In the genomic region with DNA sequence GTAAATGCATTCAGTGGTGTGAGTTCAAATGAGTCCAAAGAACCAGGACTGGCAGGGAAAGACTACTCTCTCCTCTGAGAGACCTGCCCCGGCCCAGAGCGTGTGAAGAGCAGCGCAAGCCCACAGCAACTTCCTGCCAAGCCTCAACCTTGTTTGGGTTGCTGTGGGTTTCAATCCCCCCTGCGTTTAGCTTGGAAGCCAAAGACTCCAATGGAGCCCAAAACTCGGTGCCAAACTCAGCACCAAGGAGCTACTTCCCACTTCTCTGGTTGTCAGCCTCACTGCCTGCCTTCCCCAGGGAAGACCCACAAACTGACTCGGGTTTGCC, we compare ENCODE assay signal across 10 mouse cellular contexts.
DNase-seq lines count a peak whose midpoint lies in the region; ATAC-seq lines count a peak whose summit lies in the region.
"Had no signal": no experiment of that assay in that cellular context is flagged by ENCODE, and none has a peak within 500 bp of the region (broad histone marks: within the 10 kb centered on the region; RNA-seq: fewer than 3 reads in every experiment).

No protein-coding gene starts in this region.

- H3K4me2 ChIP-seq in lung, embryonic 15.5 days, result peak overlapping the region; percentile 11; the same call in 1 of the 2 replicates
- peak overlapping the region; percentile 18; the same call in 1 of the 2 replicates for H3K4me2 ChIP-seq in forebrain, embryonic 13.5 days
- H3K4me2 ChIP-seq in hindbrain, embryonic 13.5 days, result no peak overlapping the region
- no peak overlapping the region for H3K4me2 ChIP-seq in midbrain, embryonic 15.5 days
- H3K4me2 ChIP-seq in liver, embryonic 12.5 days, result no peak overlapping the region

- peak overlapping the region; percentile 71 for H3K27ac ChIP-seq in lung, embryonic 15.5 days
- peak overlapping the region; percentile 91 for H3K27ac ChIP-seq in forebrain, embryonic 13.5 days
- peak overlapping the region; percentile 76 for H3K27ac ChIP-seq in hindbrain, embryonic 13.5 days
- H3K27ac ChIP-seq in midbrain, embryonic 15.5 days, result peak overlapping the region; percentile 66
- no peak overlapping the region for H3K27ac ChIP-seq in liver, embryonic 12.5 days
- H3K27ac ChIP-seq: liver, embryonic 14.5 days had no signal

- 53% methylated on average over 6 of the region's 6 CpGs for WGBS in lung, embryonic 15.5 days
- 42% methylated on average over 6 of the region's 6 CpGs for WGBS in forebrain, embryonic 13.5 days
- WGBS in hindbrain, embryonic 13.5 days, result 50% methylated on average over 6 of the region's 6 CpGs
- WGBS in midbrain, embryonic 15.5 days, result 38% methylated on average over 6 of the region's 6 CpGs
- WGBS in liver, embryonic 12.5 days (ENCODE audit: insufficient replicate concordance), result 44% methylated on average over 6 of the region's 6 CpGs

- H3K36me3 ChIP-seq in lung, embryonic 15.5 days, result no peaks in the 10 kb centered on the region
- no peaks in the 10 kb centered on the region for H3K36me3 ChIP-seq in forebrain, embryonic 13.5 days (ENCODE audit: poor library complexity, severe bottlenecking)
- no peaks in the 10 kb centered on the region for H3K36me3 ChIP-seq in hindbrain, embryonic 13.5 days
- no peaks in the 10 kb centered on the region for H3K36me3 ChIP-seq in midbrain, embryonic 15.5 days (replicated peaks)
- no peaks in the 10 kb centered on the region for H3K36me3 ChIP-seq in liver, embryonic 12.5 days

- peaks cover 38% of the 10 kb centered on the region for H3K4me1 ChIP-seq in lung, embryonic 15.5 days
- peaks cover 47% of the 10 kb centered on the region for H3K4me1 ChIP-seq in forebrain, embryonic 13.5 days
- H3K4me1 ChIP-seq in hindbrain, embryonic 13.5 days (replicated peaks), result peaks cover 36% of the 10 kb centered on the region
- H3K4me1 ChIP-seq in midbrain, embryonic 15.5 days, result peaks cover 20% of the 10 kb centered on the region
- H3K4me1 ChIP-seq in liver, embryonic 12.5 days, result no peaks in the 10 kb centered on the region

- DNase-seq in lung, adult 18-20 months, result no peak
- no peak for DNase-seq in adrenal gland, adult 2 months
- DNase-seq: kidney, adult 18-20 months had no signal

- H3K4me3 ChIP-seq in lung, embryonic 15.5 days, result no peak overlapping the region
- H3K4me3 ChIP-seq in forebrain, embryonic 13.5 days, result no peak overlapping the region
- no peak overlapping the region for H3K4me3 ChIP-seq in hindbrain, embryonic 13.5 days
- no peak overlapping the region for H3K4me3 ChIP-seq in midbrain, embryonic 15.5 days
- no peak overlapping the region for H3K4me3 ChIP-seq in liver, embryonic 12.5 days

- no peak for ATAC-seq in lung, embryonic 15.5 days (ENCODE audit: borderline replicate concordance, extremely low read depth, low FRiP score, low TSS enrichment)
- peak; percentile 60 for ATAC-seq in forebrain, embryonic 13.5 days
- no peak for ATAC-seq in hindbrain, embryonic 13.5 days (ENCODE audit: low FRiP score)
- ATAC-seq in midbrain, embryonic 15.5 days (replicated peaks), result peak; percentile 56
- no peak for ATAC-seq in megakaryocyte, adult 5-6 weeks (ENCODE audit: poor library complexity, severe bottlenecking)
- no peak for ATAC-seq in liver, embryonic 12.5 days

- H3K9me3 ChIP-seq in lung, embryonic 15.5 days, result no peaks in the 10 kb centered on the region
- H3K9me3 ChIP-seq in forebrain, embryonic 13.5 days (replicated peaks), result no peaks in the 10 kb centered on the region
- no peaks in the 10 kb centered on the region for H3K9me3 ChIP-seq in hindbrain, embryonic 13.5 days
- no peaks in the 10 kb centered on the region for H3K9me3 ChIP-seq in midbrain, embryonic 15.5 days
- H3K9me3 ChIP-seq in liver, embryonic 12.5 days (replicated peaks), result no peaks in the 10 kb centered on the region

- no peaks in the 10 kb centered on the region for H3K27me3 ChIP-seq in lung, embryonic 15.5 days
- H3K27me3 ChIP-seq in forebrain, embryonic 13.5 days, result no peaks in the 10 kb centered on the region
- H3K27me3 ChIP-seq in hindbrain, embryonic 13.5 days, result no peaks in the 10 kb centered on the region
- no peaks in the 10 kb centered on the region for H3K27me3 ChIP-seq in midbrain, embryonic 15.5 days (replicated peaks)
- no peaks in the 10 kb centered on the region for H3K27me3 ChIP-seq in liver, embryonic 12.5 days (replicated peaks)

- H3K9ac ChIP-seq in lung, embryonic 15.5 days, result no peak overlapping the region
- H3K9ac ChIP-seq in forebrain, embryonic 13.5 days, result peak overlapping the region; percentile 16; the same call in 1 of the 2 replicates
- no peak overlapping the region for H3K9ac ChIP-seq in hindbrain, embryonic 13.5 days
- no peak overlapping the region for H3K9ac ChIP-seq in midbrain, embryonic 15.5 days
- no peak overlapping the region for H3K9ac ChIP-seq in liver, embryonic 12.5 days
- H3K9ac ChIP-seq: liver, embryonic 14.5 days had no signal

Comparison
In these comparisons a context has a peak if more than half of its experiments do, and no peak if none do; other contexts are left out.
1. ATAC-seq: peak in forebrain, embryonic 13.5 days (single experiment) and midbrain, embryonic 15.5 days (single experiment); none in lung, embryonic 15.5 days (single experiment), hindbrain, embryonic 13.5 days (single experiment), megakaryocyte, adult 5-6 weeks (single experiment) and liver, embryonic 12.5 days (single experiment).
2. H3K4me2 ChIP-seq: peak in lung, embryonic 15.5 days (single experiment) and forebrain, embryonic 13.5 days (single experiment); none in hindbrain, embryonic 13.5 days (single experiment), midbrain, embryonic 15.5 days (single experiment) and liver, embryonic 12.5 days (single experiment).